Mouse (Mus musculus): ENCODE results near the gene Ppp3ca. TPM values are rescaled to one million over a fixed set of nuclear protein-coding genes. Genes with fewer than 3 reads are reported as not detected.

Gene Ppp3ca
- total and polyA plus RNA-seq, 2 experiments from 2014 or later = 34.6 to 39.2 TPM

GRCm38 (mm10) chr3:136679903-136680491, 10.1 kb downstream of the Ppp3ca start:
- Histone ChIP-seq H3K36me3 (replicated peaks; ENCODE audit: control insufficient read depth, insufficient read depth, low read length) (no peaks in the 10 kb centered on the region), H3K27ac (ENCODE audit: low read depth) (no peak overlapping the region), H3K4me2 (ENCODE audit: low read depth, low read length) (no peak overlapping the region), H3K9ac (replicated peaks; ENCODE audit: low read depth, low read length) (no peak overlapping the region), H3K27me3 (ENCODE audit: control insufficient read depth, insufficient read depth, low read length) (no peaks in the 10 kb centered on the region), H3K4me1 (ENCODE audit: control insufficient read depth, insufficient read depth) (peaks cover 10% of the 10 kb centered on the region), H3K4me3 (ENCODE audit: low read depth, low read length) (no peak overlapping the region), H3K9me3 (replicated peaks; ENCODE audit: control insufficient read depth, low read length) (no peaks in the 10 kb centered on the region)
- TF ChIP-seq CTCF (IDR thresholded peaks at IDR 0.05; ENCODE audit: low read depth) = no peak
- no peak for TF ChIP-seq EP300 (IDR thresholded peaks at IDR 0.05; ENCODE audit: low read depth)
- ATAC-seq (ENCODE audit: insufficient read depth, low read depth) (no peak), DNase-seq (ENCODE audit: low spot score) (no peak)
- 75% methylated on average over 6 of the region's 6 CpGs for WGBS

GRCm38 (mm10) chr3:136682242-136682641, 12.3 kb downstream of the Ppp3ca start:
- WGBS = 81% methylated on average over 8 of the region's 8 CpGs
- no peak overlapping the region for H3K4me2 ChIP-seq (ENCODE audit: low read depth, low read length)
- DNase-seq (ENCODE audit: low spot score) = no peak
- no peaks in the 10 kb centered on the region for H3K9me3 ChIP-seq (replicated peaks; ENCODE audit: control insufficient read depth, low read length)
- H3K4me1 ChIP-seq (ENCODE audit: control insufficient read depth, insufficient read depth) = peaks cover 13% of the 10 kb centered on the region
- no peak for ATAC-seq (ENCODE audit: insufficient read depth, low read depth)
- no peaks in the 10 kb centered on the region for H3K27me3 ChIP-seq (ENCODE audit: control insufficient read depth, insufficient read depth, low read length)
- H3K36me3 ChIP-seq (replicated peaks; ENCODE audit: control insufficient read depth, insufficient read depth, low read length) = no peaks in the 10 kb centered on the region
- no peak overlapping the region for H3K9ac ChIP-seq (replicated peaks; ENCODE audit: low read depth, low read length)
- TF ChIP-seq CTCF (IDR thresholded peaks at IDR 0.05; ENCODE audit: low read depth) (no peak), EP300 (IDR thresholded peaks at IDR 0.05; ENCODE audit: low read depth) (no peak)
- no peak overlapping the region for H3K4me3 ChIP-seq (ENCODE audit: low read depth, low read length)
- no peak overlapping the region for H3K27ac ChIP-seq (ENCODE audit: low read depth)

- Histone ChIP-seq H3K4me2 (ENCODE audit: low read depth, low read length) (no peak overlapping the region), H3K9me3 (replicated peaks; ENCODE audit: control insufficient read depth, low read length) (no peaks in the 10 kb centered on the region), H3K36me3 (replicated peaks; ENCODE audit: control insufficient read depth, insufficient read depth, low read length) (no peaks in the 10 kb centered on the region), H3K9ac (replicated peaks; ENCODE audit: low read depth, low read length) (no peak overlapping the region), H3K4me3 (ENCODE audit: low read depth, low read length) (no peak overlapping the region), H3K27me3 (ENCODE audit: control insufficient read depth, insufficient read depth, low read length) (no peaks in the 10 kb centered on the region), H3K27ac (ENCODE audit: low read depth) (no peak overlapping the region), H3K4me1 (ENCODE audit: control insufficient read depth, insufficient read depth) (peaks cover 13% of the 10 kb centered on the region)
- ATAC-seq (ENCODE audit: insufficient read depth, low read depth) (no peak), DNase-seq (ENCODE audit: low spot score) (peak; percentile 23)
- TF ChIP-seq CTCF (IDR thresholded peaks at IDR 0.05; ENCODE audit: low read depth) = no peak
- TF ChIP-seq EP300 (IDR thresholded peaks at IDR 0.05; ENCODE audit: low read depth) = no peak
- WGBS = 65% methylated on average over 15 of the region's 15 CpGs
These were observed 14.5 kb downstream of the Ppp3ca start for GRCm38 (mm10) chr3:136684191-136684958.

GRCm38 (mm10) chr3:136686429-136686828, 16.5 kb downstream of the Ppp3ca start:
- Histone ChIP-seq H3K36me3 (replicated peaks; ENCODE audit: control insufficient read depth, insufficient read depth, low read length) (no peaks in the 10 kb centered on the region), H3K4me2 (ENCODE audit: low read depth, low read length) (no peak overlapping the region), H3K27ac (ENCODE audit: low read depth) (no peak overlapping the region), H3K27me3 (ENCODE audit: control insufficient read depth, insufficient read depth, low read length) (no peaks in the 10 kb centered on the region), H3K9me3 (replicated peaks; ENCODE audit: control insufficient read depth, low read length) (no peaks in the 10 kb centered on the region), H3K9ac (replicated peaks; ENCODE audit: low read depth, low read length) (no peak overlapping the region), H3K4me3 (ENCODE audit: low read depth, low read length) (no peak overlapping the region), H3K4me1 (ENCODE audit: control insufficient read depth, insufficient read depth) (peaks cover 14% of the 10 kb centered on the region; the same call in 1 of the 2 replicates)
- ATAC-seq (ENCODE audit: insufficient read depth, low read depth) (no peak), DNase-seq (ENCODE audit: low spot score) (no peak)
- WGBS = 86% methylated on average over 8 of the region's 8 CpGs
- TF ChIP-seq CTCF (IDR thresholded peaks at IDR 0.05; ENCODE audit: low read depth) = no peak
- TF ChIP-seq EP300 (IDR thresholded peaks at IDR 0.05; ENCODE audit: low read depth) = no peak

GRCm38 (mm10) chr3:136688101-136688586, 18.2 kb downstream of the Ppp3ca start:
- no peak overlapping the region for H3K27ac ChIP-seq (ENCODE audit: low read depth)
- no peaks in the 10 kb centered on the region for H3K9me3 ChIP-seq (replicated peaks; ENCODE audit: control insufficient read depth, low read length)
- peaks cover 14% of the 10 kb centered on the region; the same call in 1 of the 2 replicates for H3K4me1 ChIP-seq (ENCODE audit: control insufficient read depth, insufficient read depth)
- no peak overlapping the region for H3K4me2 ChIP-seq (ENCODE audit: low read depth, low read length)
- no peaks in the 10 kb centered on the region for H3K36me3 ChIP-seq (replicated peaks; ENCODE audit: control insufficient read depth, insufficient read depth, low read length)
- TF ChIP-seq CTCF (IDR thresholded peaks at IDR 0.05; ENCODE audit: low read depth) (no peak), EP300 (IDR thresholded peaks at IDR 0.05; ENCODE audit: low read depth) (no peak)
- ATAC-seq (ENCODE audit: insufficient read depth, low read depth) = no peak
- 80% methylated on average over 9 of the region's 9 CpGs for WGBS
- no peak for DNase-seq (ENCODE audit: low spot score)
- no peak overlapping the region for H3K4me3 ChIP-seq (ENCODE audit: low read depth, low read length)
- H3K27me3 ChIP-seq (ENCODE audit: control insufficient read depth, insufficient read depth, low read length) = no peaks in the 10 kb centered on the region
- no peak overlapping the region for H3K9ac ChIP-seq (replicated peaks; ENCODE audit: low read depth, low read length)

All from heart, postnatal 0 days (tissue).